ENCODE assay signal across 14 mouse cellular contexts in genomic region chr7:141612371-141612760, GRCm38 (mm10). TPM values are rescaled to one million over a fixed set of nuclear protein-coding genes. Genes with fewer than 3 reads are reported as not detected.
DNase-seq lines count a peak whose midpoint lies in the region; ATAC-seq lines count a peak whose summit lies in the region.
"Had no signal": no experiment of that assay in that cellular context is flagged by ENCODE, and none has a peak within 500 bp of the region (broad histone marks: within the 10 kb centered on the region; RNA-seq: fewer than 3 reads in every experiment).

No protein-coding gene starts in this region.

- H3K4me2 ChIP-seq in hindbrain, embryonic 15.5 days = no peak overlapping the region
- H3K4me2 ChIP-seq in hindbrain, embryonic 11.5 days (replicated peaks; ENCODE audit: low read depth, low read length) = no peak overlapping the region
- H3K4me2 ChIP-seq in neural tube, embryonic 13.5 days = no peak overlapping the region
- H3K4me2 ChIP-seq in stomach, embryonic 16.5 days (ENCODE audit: low read depth, low read length) = no peak overlapping the region
- H3K4me2 ChIP-seq: limb, embryonic 13.5 days had no signal

- no peaks in the 10 kb centered on the region; the same call in 1 of the 2 replicates for H3K4me1 ChIP-seq in hindbrain, embryonic 15.5 days (replicated peaks)
- no peaks in the 10 kb centered on the region for H3K4me1 ChIP-seq in hindbrain, embryonic 11.5 days (replicated peaks; ENCODE audit: control insufficient read depth, insufficient read depth, low read length)
- H3K4me1 ChIP-seq in neural tube, embryonic 13.5 days (replicated peaks) = peaks cover 15% of the 10 kb centered on the region; the same call in 1 of the 2 replicates
- H3K4me1 ChIP-seq in stomach, embryonic 16.5 days (ENCODE audit: control insufficient read depth, insufficient read depth, low read length) = peaks cover 19% of the 10 kb centered on the region

- no peaks in the 10 kb centered on the region for H3K27me3 ChIP-seq in hindbrain, embryonic 15.5 days
- no peaks in the 10 kb centered on the region for H3K27me3 ChIP-seq in hindbrain, embryonic 11.5 days (ENCODE audit: control insufficient read depth, insufficient read depth, low read length)
- H3K27me3 ChIP-seq in neural tube, embryonic 13.5 days = no peaks in the 10 kb centered on the region
- no peaks in the 10 kb centered on the region for H3K27me3 ChIP-seq in stomach, embryonic 16.5 days (ENCODE audit: control insufficient read depth, insufficient read depth, low read length)
- H3K27me3 ChIP-seq: limb, embryonic 13.5 days had no signal

- no peaks in the 10 kb centered on the region for H3K9me3 ChIP-seq in hindbrain, embryonic 15.5 days
- H3K9me3 ChIP-seq in hindbrain, embryonic 11.5 days (ENCODE audit: control insufficient read depth, low read length) = no peaks in the 10 kb centered on the region
- H3K9me3 ChIP-seq in neural tube, embryonic 13.5 days = no peaks in the 10 kb centered on the region
- H3K9me3 ChIP-seq in stomach, embryonic 16.5 days (replicated peaks; ENCODE audit: control insufficient read depth, low read length) = no peaks in the 10 kb centered on the region
- H3K9me3 ChIP-seq: limb, embryonic 13.5 days had no signal

- 0 out of 2 replicates have a peak overlapping the region, but pooled peaks have one; percentile 36 for H3K27ac ChIP-seq in hindbrain, embryonic 15.5 days (replicated peaks)
- H3K27ac ChIP-seq in hindbrain, embryonic 11.5 days (ENCODE audit: low read depth, low read length) = no peak overlapping the region
- 0 out of 2 replicates have a peak overlapping the region, but pooled peaks have one; percentile 70 for H3K27ac ChIP-seq in neural tube, embryonic 13.5 days (replicated peaks)
- H3K27ac ChIP-seq in stomach, embryonic 16.5 days (ENCODE audit: low read length) = peak overlapping the region; percentile 62
- H3K27ac ChIP-seq: limb, embryonic 13.5 days had no signal

- no peak for ATAC-seq in hindbrain, embryonic 15.5 days (ENCODE audit: low FRiP score, low read depth)
- ATAC-seq in hindbrain, embryonic 11.5 days (ENCODE audit: low FRiP score) = no peak
- no peak for ATAC-seq in neural tube, embryonic 13.5 days (ENCODE audit: low read depth)
- 0 out of 2 replicates have a peak, but pooled peaks have one; percentile 5 for ATAC-seq in stomach, embryonic 16.5 days (ENCODE audit: insufficient read depth, low FRiP score)
- ATAC-seq: forebrain, postnatal 0 days; midbrain, embryonic 16.5 days had no signal

- peaks cover 50% of the 10 kb centered on the region for H3K36me3 ChIP-seq in hindbrain, embryonic 15.5 days
- peaks cover 6% of the 10 kb centered on the region; the same call in 1 of the 2 replicates for H3K36me3 ChIP-seq in hindbrain, embryonic 11.5 days (ENCODE audit: control insufficient read depth, insufficient read depth, low read length)
- peaks cover 91% of the 10 kb centered on the region for H3K36me3 ChIP-seq in neural tube, embryonic 13.5 days
- peaks cover 26% of the 10 kb centered on the region for H3K36me3 ChIP-seq in stomach, embryonic 16.5 days (ENCODE audit: control insufficient read depth, insufficient read depth, low read length)

- H3K4me3 ChIP-seq in hindbrain, embryonic 15.5 days = no peak overlapping the region
- no peak overlapping the region for H3K4me3 ChIP-seq in hindbrain, embryonic 11.5 days (ENCODE audit: low read depth, low read length)
- no peak overlapping the region for H3K4me3 ChIP-seq in neural tube, embryonic 13.5 days
- no peak overlapping the region for H3K4me3 ChIP-seq in stomach, embryonic 16.5 days (replicated peaks; ENCODE audit: low read length)
- H3K4me3 ChIP-seq: limb, embryonic 13.5 days had no signal

- peak; percentile 10 for DNase-seq in adrenal gland, postnatal 14 days
- DNase-seq in adrenal gland, adult 18-20 months (ENCODE audit: low spot score in 2 of 2) = no peak
- DNase-seq in hindbrain, embryonic 11.5 days (ENCODE audit: low spot score) = no peak
- DNase-seq in neural tube, embryonic 10.5 days (ENCODE audit: extremely low spot score, low spot score) = no peak
- no peak for DNase-seq in layer of hippocampus, adult 11-12 months (ENCODE audit: low spot score)
- DNase-seq: forebrain, postnatal 0 days had no signal

- WGBS in hindbrain, embryonic 15.5 days = 89% methylated on average over 18 of the region's 18 CpGs
- 92% methylated on average over 18 of the region's 18 CpGs for WGBS in hindbrain, embryonic 11.5 days
- WGBS in neural tube, embryonic 13.5 days = 88% methylated on average over 18 of the region's 18 CpGs
- WGBS in stomach, embryonic 16.5 days = 79% methylated on average over 18 of the region's 18 CpGs

- H3K9ac ChIP-seq in hindbrain, embryonic 15.5 days = no peak overlapping the region
- no peak overlapping the region for H3K9ac ChIP-seq in hindbrain, embryonic 11.5 days (ENCODE audit: low read depth, low read length)
- no peak overlapping the region for H3K9ac ChIP-seq in neural tube, embryonic 13.5 days
- H3K9ac ChIP-seq in stomach, embryonic 16.5 days (ENCODE audit: low read length) = peak overlapping the region; percentile 54; the same call in 1 of the 2 replicates
- H3K9ac ChIP-seq: forebrain, postnatal 0 days; limb, embryonic 13.5 days had no signal

RNA-seq across cellular contexts. Expression of gene Muc6, which starts 42.8 kb away (rescaled TPM):
- not detected in 2 replicates for total RNA-seq in adrenal gland, postnatal 14 days (2021)
- not detected for total RNA-seq in adrenal gland, adult 18-20 months (2021)
- 0.25 and 0.26 TPM in 2 replicates for polyA plus RNA-seq in hindbrain, embryonic 15.5 days (2015; fragmentation: Nextera tagmentation; extraction: Ambion mirVana)
- polyA plus RNA-seq in hindbrain, embryonic 11.5 days (2014; fragmentation: Nextera tagmentation; extraction: Ambion mirVana) = 0.17 TPM in 2 replicates
- 0.17 and 0.20 TPM in 2 replicates for polyA plus RNA-seq in neural tube, embryonic 13.5 days (2015; fragmentation: Nextera tagmentation; extraction: Ambion mirVana)
- polyA plus RNA-seq in stomach, embryonic 16.5 days (2015; fragmentation: Nextera tagmentation; extraction: Ambion mirVana) = 3.8 and 6.3 TPM in 2 replicates
- total RNA-seq: adrenal gland, postnatal 36 days; forebrain, postnatal 0 days; heart, adult 18-20 months had no signal
- polyA plus RNA-seq: cortical plate, adult 2 months had no signal

RNA-seq across cellular contexts. Expression of gene Ap2a2, which starts 50.4 kb away (rescaled TPM):
- total RNA-seq in adrenal gland, postnatal 14 days (2021) = 61.0 and 64.0 TPM in 2 replicates
- total RNA-seq in adrenal gland, adult 18-20 months (2021) = 10 to 100 TPM; 56.4 to 83.8 TPM
- 116 and 125 TPM in 2 replicates for polyA plus RNA-seq in hindbrain, embryonic 15.5 days (2015; fragmentation: Nextera tagmentation; extraction: Ambion mirVana)
- polyA plus RNA-seq in hindbrain, embryonic 11.5 days (2014; fragmentation: Nextera tagmentation; extraction: Ambion mirVana) = 67.1 and 77.4 TPM in 2 replicates
- polyA plus RNA-seq in neural tube, embryonic 13.5 days (2015; fragmentation: Nextera tagmentation; extraction: Ambion mirVana) = 109 and 117 TPM in 2 replicates
- 86.0 and 91.0 TPM in 2 replicates for polyA plus RNA-seq in stomach, embryonic 16.5 days (2015; fragmentation: Nextera tagmentation; extraction: Ambion mirVana)
